Mouse (Mus musculus) frontal cortex, postnatal 14 days (tissue): ENCODE measurements around the gene Crybb1.

Experiments
- DNase-seq, 2 experiments: peaks; one replicate each; pipeline ENCODE4 v3.0.0; 2022; ENCODE audit warnings: low spot score in 2 of 2

Crybb1 gene

GRCm38 (mm10) chr5:112302310-112302709 lies 46.7 kb downstream of the Crybb1 start:
- no peak for DNase-seq

- DNase-seq = no peak
Measured at GRCm38 (mm10) chr5:112305842-112306241, 50.2 kb downstream of the Crybb1 start.

DNA sequence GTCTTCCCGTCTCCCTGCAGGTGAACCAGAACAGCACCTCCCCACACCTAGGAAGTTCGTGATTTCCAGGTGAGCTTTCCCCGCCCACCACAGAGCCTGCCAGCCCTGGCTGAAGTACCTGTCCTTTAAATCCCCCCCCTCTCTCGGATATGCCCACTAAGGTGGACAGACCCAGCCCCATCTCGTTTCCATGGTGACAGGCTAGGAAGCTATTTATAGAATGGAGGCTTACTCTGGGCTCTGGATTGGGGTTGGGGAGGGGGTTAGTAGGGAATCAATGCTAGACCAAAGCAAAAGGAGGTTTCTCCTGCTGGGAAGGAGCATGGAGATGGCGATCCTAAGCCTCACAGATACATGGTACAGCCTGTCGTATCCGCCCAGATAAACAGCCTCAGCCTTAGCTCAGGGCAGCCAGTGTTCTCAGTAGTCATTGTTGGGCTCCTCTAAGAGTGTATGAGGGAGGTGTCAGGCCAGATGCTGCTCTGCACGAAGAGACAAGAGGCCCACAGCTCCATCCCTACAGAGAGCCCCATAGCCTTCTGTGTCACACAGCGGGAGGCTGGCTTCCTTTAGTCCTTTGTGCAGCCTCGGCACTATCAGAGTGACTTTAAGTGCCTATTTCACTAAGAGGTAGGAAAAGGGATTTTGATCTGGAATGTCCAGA lies 57.7 kb downstream of the Crybb1 start:
- no peak for DNase-seq

GRCm38 (mm10) chr5:112316468-112316867 lies 60.9 kb downstream of the Crybb1 start:
- DNase-seq = no peak

DNA sequence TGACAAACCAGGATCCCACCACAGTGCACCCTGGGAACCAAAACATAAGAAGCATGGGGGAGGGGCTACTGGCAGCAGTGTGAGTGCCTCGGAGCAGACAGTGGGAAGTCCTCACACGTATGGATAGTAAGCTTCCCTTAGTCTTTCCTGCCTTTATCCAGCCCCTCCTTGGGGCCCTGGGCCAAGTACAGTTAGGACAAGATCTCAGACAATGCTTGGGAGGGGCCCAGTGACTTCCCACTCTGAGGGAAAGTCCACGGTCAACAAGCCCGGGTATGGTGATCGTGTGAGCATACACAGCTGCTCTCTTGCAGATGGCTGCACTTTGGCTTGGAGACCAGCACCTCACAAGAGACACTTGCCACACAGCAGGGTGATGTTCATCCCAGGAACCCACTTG lies 61.7 kb downstream of the Crybb1 start:
- no peak for DNase-seq
